Mouse (Mus musculus) testis, adult 2 months (tissue): Measurements from ENCODE around the gene Zfp637. TPM values are rescaled to one million over a fixed set of nuclear protein-coding genes. Genes with fewer than 3 reads are reported as not detected.

Source experiments
- H3K27ac ChIP-seq: fragments of 200-500 bp; 2 replicates; pipeline ENCODE4 v1.5.1; 2012; ENCODE audit warnings: low read depth, low read length; ENCODE audit not compliant: control insufficient read depth, insufficient read depth
- H3K27me3 ChIP-seq: fragments of 200-500 bp; 2 replicates; pipeline ENCODE4 v1.6.1; 2012; ENCODE audit warnings: mild to moderate bottlenecking, low read length, moderate library complexity; ENCODE audit not compliant: control insufficient read depth, insufficient read depth
- H3K36me3 ChIP-seq: fragments of 200-500 bp; 2 replicates; pipeline ENCODE4 v1.6.1; 2012; ENCODE audit warnings: mild to moderate bottlenecking, low read length; ENCODE audit not compliant: control insufficient read depth, insufficient read depth
- H3K4me1 ChIP-seq: fragments of 200-500 bp; 2 replicates; pipeline ENCODE4 v1.6.1; 2012; ENCODE audit warnings: low read length; ENCODE audit not compliant: control insufficient read depth, insufficient read depth
- H3K4me3 ChIP-seq: fragments of 200-500 bp; 2 replicates; pipeline ENCODE4 v1.5.1; 2012; ENCODE audit warnings: low read depth, mild to moderate bottlenecking, low read length, moderate library complexity, mixed read lengths; ENCODE audit not compliant: control insufficient read depth
- CTCF ChIP-seq: fragments of 200-500 bp; IDR thresholded peaks from 2 replicates; pipeline ENCODE4 v1.5.1; 2012; ENCODE audit warnings: low read depth, mild to moderate bottlenecking, inconsistent platforms, low read length, moderate library complexity; ENCODE audit not compliant: control insufficient read depth, insufficient read depth, insufficient replicate concordance
- POLR2A ChIP-seq: fragments of 200-500 bp; IDR thresholded peaks from 2 replicates; pipeline ENCODE4 v1.6.1; 2012; ENCODE audit warnings: low read depth, mild to moderate bottlenecking, inconsistent platforms, low read length, moderate library complexity; ENCODE audit not compliant: control insufficient read depth
- polyA plus RNA-seq: library from polyadenylated mRNA; depleted of rRNA; stranded (reverse); fragments of >200 nt; gene quantifications from 2 replicates; pipeline ENCODE4 v1.2.3, GENCODE M21; 2012

Zfp637 gene
- polyA plus RNA-seq, 1 experiment, result 6.0 TPM

GRCm38 (mm10) chr6:117847772-117848171, 6.8 kb downstream of the Zfp637 start:
- no peak overlapping the region for H3K4me3 ChIP-seq
- H3K36me3 ChIP-seq, result no peaks in the 10 kb centered on the region
- no peak overlapping the region for H3K27ac ChIP-seq
- TF ChIP-seq CTCF (no peak), POLR2A (no peak)
- no peaks in the 10 kb centered on the region for H3K4me1 ChIP-seq
- no peaks in the 10 kb centered on the region for H3K27me3 ChIP-seq

DNA sequence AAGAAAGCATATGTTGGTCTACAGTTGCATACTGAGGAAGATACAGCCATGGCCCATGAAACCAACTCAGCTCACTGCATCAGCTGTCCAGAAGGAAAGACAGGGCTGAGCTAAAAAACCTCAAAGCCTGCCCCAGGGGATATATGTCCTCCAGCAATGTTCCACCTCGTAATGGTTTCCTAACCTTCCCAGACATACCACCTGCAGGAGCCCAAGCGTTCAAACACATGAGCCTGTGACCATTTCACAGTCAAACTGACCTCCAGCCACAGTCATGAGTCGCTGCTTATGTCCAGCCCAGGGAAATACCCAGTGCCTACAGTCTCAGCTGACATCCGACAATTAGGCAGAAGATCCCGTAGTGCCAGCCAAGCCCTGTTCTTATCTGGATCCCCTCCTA, 7.6 kb downstream of the Zfp637 start:
- no peak overlapping the region for H3K4me3 ChIP-seq
- no peaks in the 10 kb centered on the region for H3K4me1 ChIP-seq
- H3K27ac ChIP-seq, result no peak overlapping the region
- no peaks in the 10 kb centered on the region for H3K36me3 ChIP-seq
- TF ChIP-seq CTCF (no peak), POLR2A (no peak)
- no peaks in the 10 kb centered on the region for H3K27me3 ChIP-seq

- no peak for TF ChIP-seq CTCF
- TF ChIP-seq POLR2A, result no peak
- H3K27ac ChIP-seq, result no peak overlapping the region
- no peak overlapping the region for H3K4me3 ChIP-seq
- H3K4me1 ChIP-seq, result no peaks in the 10 kb centered on the region
- no peaks in the 10 kb centered on the region for H3K36me3 ChIP-seq
- no peaks in the 10 kb centered on the region for H3K27me3 ChIP-seq
Measured at GRCm38 (mm10) chr6:117851747-117852146, 10.8 kb downstream of the Zfp637 start.

GRCm38 (mm10) chr6:117857990-117858389, 17.0 kb downstream of the Zfp637 start:
- Histone ChIP-seq H3K36me3 (no peaks in the 10 kb centered on the region), H3K4me3 (no peak overlapping the region), H3K27me3 (no peaks in the 10 kb centered on the region), H3K4me1 (peaks cover 5% of the 10 kb centered on the region), H3K27ac (no peak overlapping the region)
- TF ChIP-seq CTCF (no peak), POLR2A (no peak)

GRCm38 (mm10) chr6:117861848-117862247, 20.9 kb downstream of the Zfp637 start, which contains the start of gene Zfp239:
Gene Zfp239, plus strand, starts transcription at chr6:117862100.
- Histone ChIP-seq H3K36me3 (no peaks in the 10 kb centered on the region), H3K27me3 (no peaks in the 10 kb centered on the region), H3K4me1 (peaks cover 10% of the 10 kb centered on the region), H3K4me3 (peak within 1 kb of the TSS; percentile 79), H3K27ac (no peak within 1 kb of the TSS)
- TF ChIP-seq POLR2A (no peak), CTCF (no peak)

GRCm38 (mm10) chr6:117862465-117862864, 21.5 kb downstream of the Zfp637 start:
- no peak for TF ChIP-seq POLR2A
- no peak for TF ChIP-seq CTCF
- Histone ChIP-seq H3K27me3 (no peaks in the 10 kb centered on the region), H3K4me3 (no peak overlapping the region; the same call in 1 of the 2 replicates), H3K4me1 (peaks cover 10% of the 10 kb centered on the region), H3K36me3 (no peaks in the 10 kb centered on the region), H3K27ac (no peak overlapping the region)

GRCm38 (mm10) chr6:117862899-117863620, 22.1 kb downstream of the Zfp637 start:
- no peaks in the 10 kb centered on the region for H3K36me3 ChIP-seq
- peaks cover 10% of the 10 kb centered on the region for H3K4me1 ChIP-seq
- no peak overlapping the region for H3K27ac ChIP-seq
- H3K4me3 ChIP-seq, result peak overlapping the region; percentile 79
- TF ChIP-seq CTCF (no peak), POLR2A (0 out of 2 replicates have a peak, but pooled peaks have one; percentile 37)
- no peaks in the 10 kb centered on the region for H3K27me3 ChIP-seq
